Mouse (Mus musculus) forebrain, postnatal 0 days (tissue): ENCODE measurements at regions not wholly inside any gene's neighbourhood (a gene's known extent, or its start where the extent isn't known, plus 50 kb on each side); places are given as distances from the start of the nearest gene placed in this dataset.

Source experiments
- ATAC-seq: fragments of 200-750 bp; cut with Nextera tagmentation; 2 replicates; pipeline ENCODE4 v1.8.0; 2017; ENCODE audit warnings: mild to moderate bottlenecking, moderate library complexity
- DNase-seq: peaks from one replicate; pipeline ENCODE4 v3.0.0-alpha.2; 2015
- H3K27ac ChIP-seq: fragments of 300-500 bp; sonication (generic); 2 replicates; pipeline ENCODE4 v1.5.1; 2014; ENCODE audit warnings: low read depth, mild to moderate bottlenecking, antibody characterized with exemption, low read length, moderate library complexity, mixed read lengths
- H3K27me3 ChIP-seq: fragments of 300-500 bp; sonication (generic); 2 replicates; pipeline ENCODE4 v1.6.1; 2014; ENCODE audit warnings: mild to moderate bottlenecking, low read length, mixed read lengths; ENCODE audit not compliant: insufficient read depth
- H3K36me3 ChIP-seq: fragments of 300-500 bp; sonication (generic); 2 replicates; pipeline ENCODE4 v1.6.1; 2014; ENCODE audit warnings: mild to moderate bottlenecking, moderate library complexity; ENCODE audit not compliant: insufficient read depth
- H3K4me1 ChIP-seq: fragments of 300-500 bp; sonication (generic); 2 replicates; pipeline ENCODE4 v1.6.1; 2014; ENCODE audit warnings: antibody characterized with exemption; ENCODE audit not compliant: insufficient read depth
- H3K4me2 ChIP-seq: fragments of 300-500 bp; sonication (generic); 2 replicates; pipeline ENCODE4 v1.6.1; 2014; ENCODE audit warnings: low read depth, mild to moderate bottlenecking, moderate library complexity
- H3K4me3 ChIP-seq: fragments of 300-500 bp; sonication (generic); 2 replicates; pipeline ENCODE4 v1.5.1; 2014; ENCODE audit warnings: low read depth, low read length, mixed read lengths
- H3K9ac ChIP-seq: fragments of 300-500 bp; sonication (generic); 2 replicates; pipeline ENCODE4 v1.6.1; 2014; ENCODE audit warnings: mild to moderate bottlenecking
- H3K9me3 ChIP-seq: fragments of 300-500 bp; sonication (generic); 2 replicates; pipeline ENCODE4 v1.6.1; 2016; ENCODE audit warnings: low read length
- CTCF ChIP-seq: sonication (generic); IDR thresholded peaks from 2 replicates; pipeline ENCODE4 v1.5.1; 2016; ENCODE audit warnings: antibody characterized with exemption, control low read depth, low read depth
- WGBS: fragments of 180-500 bp; shearing (Covaris S2); extraction: QIAGEN DNeasy Blood & Tissue Kit; methylation state at CpG from one replicate; pipeline ENCODE4 v1.1.7; 2014; 5-methylcytosine and 5-hydroxymethylcytosine counted together

DNA sequence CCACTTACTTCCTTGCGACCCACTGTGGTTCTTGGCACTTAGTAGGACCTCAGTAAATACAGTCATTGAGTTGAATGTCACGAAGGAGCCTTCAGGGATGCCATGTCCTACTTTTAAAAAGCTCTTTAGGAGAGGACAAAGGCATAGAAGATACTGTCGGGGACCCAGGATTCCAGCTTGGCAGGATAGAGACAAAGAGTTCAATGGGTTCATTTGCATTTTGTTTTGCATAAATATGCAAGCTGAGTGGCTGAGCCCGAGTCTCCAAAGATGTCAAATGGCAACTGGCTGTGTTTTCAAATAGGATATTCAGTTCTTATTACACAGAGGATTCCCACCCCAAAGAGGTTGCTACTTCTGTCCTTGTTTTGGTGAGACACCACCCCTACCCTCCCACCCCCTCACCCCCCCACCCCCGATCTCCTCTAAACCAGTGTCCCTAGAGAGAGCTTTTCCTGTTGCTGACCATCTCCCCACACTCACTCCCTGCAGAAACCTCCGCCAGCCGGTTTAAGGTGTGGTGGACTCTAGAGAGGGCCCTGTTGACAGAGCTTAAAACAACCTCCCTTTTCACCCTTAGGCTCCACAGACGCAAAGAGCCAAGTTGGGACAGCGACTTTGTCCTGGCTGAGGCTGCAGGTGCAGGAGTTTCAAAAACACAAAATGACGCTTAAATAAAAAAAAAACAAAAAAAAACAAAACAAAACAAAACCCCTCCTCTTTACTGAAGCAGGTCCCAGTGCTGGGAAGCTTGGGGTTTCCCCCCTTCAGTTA is 57.9 kb downstream of the Sox9 start:
- no peak for TF ChIP-seq CTCF
- Histone ChIP-seq H3K4me2 (0 out of 2 replicates have a peak overlapping the region, but pooled peaks have one; percentile 7), H3K27me3 (no peaks in the 10 kb centered on the region), H3K9ac (no peak overlapping the region), H3K4me1 (peaks cover 6% of the 10 kb centered on the region; the same call in 1 of the 2 replicates), H3K27ac (peak overlapping the region; percentile 58), H3K36me3 (no peaks in the 10 kb centered on the region), H3K4me3 (no peak overlapping the region), H3K9me3 (no peaks in the 10 kb centered on the region)
- DNase-seq: peak; percentile 20
- ATAC-seq: peak; percentile 64
- WGBS: 6% methylated on average over 10 of the region's 10 CpGs

- no peak for TF ChIP-seq CTCF
- Histone ChIP-seq H3K9ac (no peak overlapping the region), H3K4me1 (peaks cover 6% of the 10 kb centered on the region; the same call in 1 of the 2 replicates), H3K9me3 (no peaks in the 10 kb centered on the region), H3K36me3 (no peaks in the 10 kb centered on the region), H3K4me2 (0 out of 2 replicates have a peak overlapping the region, but pooled peaks have one; percentile 7), H3K27me3 (no peaks in the 10 kb centered on the region), H3K4me3 (no peak overlapping the region), H3K27ac (no peak overlapping the region; the same call in 1 of the 2 replicates)
- DNase-seq: no peak
- 11% methylated on average over 10 of the region's 10 CpGs for WGBS
- ATAC-seq: no peak; the same call in 1 of the 2 replicates
These were observed 58.4 kb downstream of the Sox9 start for GRCm38 (mm10) chr11:112840495-112840828.

DNA sequence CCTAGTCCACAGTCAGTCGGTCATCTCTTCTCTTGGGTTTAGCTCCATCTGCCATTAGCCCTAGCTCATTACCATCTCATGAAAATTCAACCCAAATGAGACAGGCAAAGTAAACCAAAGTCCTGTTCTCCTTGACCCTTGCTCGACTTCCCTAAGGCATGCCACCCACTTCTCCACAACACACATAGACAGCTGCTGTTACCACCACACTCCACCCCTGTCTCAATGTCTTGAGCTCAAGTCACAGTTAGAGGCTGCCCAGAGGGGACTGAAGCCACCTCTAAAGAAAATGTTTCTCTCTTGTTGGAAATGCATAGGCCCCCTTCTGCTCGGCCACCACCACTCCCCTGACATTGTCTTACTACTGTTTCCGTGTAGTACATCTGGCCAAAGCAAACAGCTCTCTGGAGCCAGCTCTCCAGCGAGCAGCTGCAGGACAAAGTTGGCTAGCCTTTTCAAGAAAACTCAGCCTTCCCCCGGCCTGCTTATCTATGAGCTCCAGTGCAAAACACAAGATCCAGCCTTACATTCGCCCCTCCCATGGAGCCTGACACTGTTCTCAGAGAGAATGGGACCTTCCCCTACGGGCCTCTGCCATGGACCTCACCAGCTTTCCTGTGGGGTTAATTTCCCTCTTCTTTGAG is 62.4 kb downstream of the Sox9 start:
- DNase-seq (no peak), ATAC-seq (no peak)
- no peak overlapping the region for H3K4me2 ChIP-seq
- TF ChIP-seq CTCF: no peak
- 70% methylated on average over 8 of the region's 8 CpGs for WGBS
- H3K9me3 ChIP-seq: no peaks in the 10 kb centered on the region
- no peaks in the 10 kb centered on the region for H3K27me3 ChIP-seq
- H3K4me3 ChIP-seq: no peak overlapping the region
- no peak overlapping the region for H3K9ac ChIP-seq
- H3K36me3 ChIP-seq: no peaks in the 10 kb centered on the region
- H3K27ac ChIP-seq: no peak overlapping the region
- peaks cover 6% of the 10 kb centered on the region; the same call in 1 of the 2 replicates for H3K4me1 ChIP-seq

DNA sequence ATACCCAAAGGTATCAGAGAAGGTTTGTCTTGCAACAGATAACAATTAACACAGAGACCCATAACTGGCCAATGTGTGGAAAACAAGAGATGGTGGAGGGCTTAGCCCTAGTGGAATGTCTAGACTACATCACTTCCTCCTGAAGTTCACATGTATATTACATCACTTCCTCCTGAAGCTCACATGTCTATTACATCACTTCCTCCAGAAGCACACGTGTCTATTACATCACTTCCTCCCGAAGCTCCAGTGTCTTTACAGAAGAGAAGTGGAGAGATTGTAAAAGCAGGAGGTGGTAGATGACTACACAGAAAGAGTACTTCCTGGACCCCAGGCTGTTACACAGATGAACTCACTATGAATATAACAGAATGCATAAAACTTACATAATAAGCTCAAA is 65.1 kb downstream of the Sox9 start:
- H3K4me2 ChIP-seq: no peak overlapping the region
- no peaks in the 10 kb centered on the region for H3K4me1 ChIP-seq
- H3K9ac ChIP-seq: no peak overlapping the region
- no peaks in the 10 kb centered on the region for H3K9me3 ChIP-seq
- H3K27me3 ChIP-seq: no peaks in the 10 kb centered on the region
- no peak for DNase-seq
- TF ChIP-seq CTCF: no peak
- H3K36me3 ChIP-seq: no peaks in the 10 kb centered on the region
- no peak overlapping the region for H3K27ac ChIP-seq
- no peak overlapping the region for H3K4me3 ChIP-seq
- no peak for ATAC-seq
- WGBS: 93% methylated on average over 2 of the region's 2 CpGs

DNA sequence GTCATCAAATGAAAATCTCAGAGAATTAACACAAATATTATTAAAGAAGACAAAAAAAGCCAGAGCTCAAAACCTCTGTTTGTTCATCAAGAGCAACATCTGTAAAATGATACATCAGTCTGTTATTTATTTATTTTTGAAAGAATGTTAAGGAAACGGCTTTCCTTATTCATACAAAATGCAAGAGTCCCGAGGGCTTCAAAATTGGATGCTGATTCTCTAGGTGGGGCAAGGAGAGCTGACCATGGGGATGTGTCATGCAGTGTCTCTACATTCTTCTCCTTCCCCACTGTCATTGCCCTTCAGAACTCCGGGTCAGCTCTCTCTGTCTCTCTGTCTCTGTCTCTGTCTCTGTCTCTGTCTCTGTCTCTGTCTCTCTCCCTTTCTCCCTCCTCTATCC is 65.8 kb downstream of the Sox9 start:
- TF ChIP-seq CTCF: no peak
- ATAC-seq: no peak
- 90% methylated on average over 3 of the region's 3 CpGs for WGBS

DNA sequence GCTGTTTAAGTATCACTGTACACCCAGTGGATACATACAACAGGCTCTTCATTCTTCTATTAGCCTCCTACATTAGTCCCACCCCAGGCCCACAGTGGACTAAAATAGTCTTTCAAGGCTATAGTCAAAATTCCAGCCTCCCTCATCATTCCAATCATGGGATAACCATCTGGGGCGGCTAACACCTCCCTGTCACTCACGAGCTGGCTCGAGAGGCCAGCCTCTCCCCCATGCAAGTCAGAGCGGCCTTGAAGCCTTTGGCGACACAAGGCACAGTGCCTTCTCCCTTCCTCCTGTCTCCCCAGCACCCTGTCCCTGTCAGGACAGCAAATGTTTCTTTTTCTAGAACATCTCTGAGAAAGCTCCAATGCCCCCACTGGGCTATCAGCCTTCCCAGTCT is 68.0 kb downstream of the Sox9 start:
- TF ChIP-seq CTCF: no peak
- Histone ChIP-seq H3K4me1 (no peaks in the 10 kb centered on the region), H3K36me3 (no peaks in the 10 kb centered on the region), H3K4me2 (no peak overlapping the region), H3K27me3 (no peaks in the 10 kb centered on the region), H3K27ac (no peak overlapping the region), H3K9ac (no peak overlapping the region), H3K9me3 (no peaks in the 10 kb centered on the region), H3K4me3 (no peak overlapping the region)
- DNase-seq (no peak), ATAC-seq (no peak)
- WGBS: 76% methylated on average over 5 of the region's 5 CpGs

More for the DNA sequence above, 65.8 kb downstream of the Sox9 start:
- Histone ChIP-seq H3K9ac (no peak overlapping the region), H3K4me1 (no peaks in the 10 kb centered on the region), H3K4me2 (no peak overlapping the region), H3K9me3 (no peaks in the 10 kb centered on the region), H3K27ac (no peak overlapping the region), H3K4me3 (no peak overlapping the region), H3K27me3 (no peaks in the 10 kb centered on the region), H3K36me3 (no peaks in the 10 kb centered on the region)
- DNase-seq: no peak

GRCm38 (mm10) chr11:112850532-112851272 is 68.7 kb downstream of the Sox9 start:
- no peak for DNase-seq
- WGBS: 87% methylated on average over 13 of the region's 13 CpGs
- no peaks in the 10 kb centered on the region for H3K9me3 ChIP-seq

More at GRCm38 (mm10) chr11:112850532-112851272, 68.7 kb downstream of the Sox9 start:
- no peak overlapping the region for H3K4me3 ChIP-seq
- no peak for TF ChIP-seq CTCF
- no peak for ATAC-seq
- H3K27ac ChIP-seq: no peak overlapping the region
- H3K4me1 ChIP-seq: no peaks in the 10 kb centered on the region
- no peaks in the 10 kb centered on the region for H3K36me3 ChIP-seq
- H3K9ac ChIP-seq: no peak overlapping the region
- H3K4me2 ChIP-seq: no peak overlapping the region
- no peaks in the 10 kb centered on the region for H3K27me3 ChIP-seq
